Mouse (Mus musculus) layer of hippocampus, adult 18-20 months (tissue): ENCODE data around the gene Kbtbd4. TPM values are rescaled to one million over a fixed set of nuclear protein-coding genes. Genes with fewer than 3 reads are reported as not detected.
"Not testable (repeated sequence)": the region's sequence is repeated elsewhere in the genome, so short reads cannot be mapped to it uniquely, and the experiment has no call there.

Source experiments
- DNase-seq, 2 experiments: peaks; one replicate each; pipeline ENCODE4 v3.0.0; 2022; ENCODE audit warnings: low spot score in 2 of 2
- long read RNA-seq: library from polyadenylated mRNA; stranded (forward); transcript quantifications from one replicate; pipeline ENCODE4 v2.0.0, GENCODE M21; 2021
- total RNA-seq, 2 experiments: library from RNA; stranded (reverse); gene quantifications; 2 replicates each; pipeline ENCODE4 v1.2.3; 2021

Gene Kbtbd4
- total RNA-seq = 10 to 100 TPM; 37.1 to 37.9 TPM
- long read RNA-seq, transcript Kbtbd4-202 (4 exons, 2,343 nt) = minor isoform, 9 of 45 reads
- long read RNA-seq, transcript Kbtbd4-201 (4 exons, 2,437 nt) = major isoform, 32 of 45 reads
- long read RNA-seq, partial matches to known transcripts = 2 of 45 reads
- long read RNA-seq, other reads (novel, unspliced or antisense) = 2 of 45 reads

DNA sequence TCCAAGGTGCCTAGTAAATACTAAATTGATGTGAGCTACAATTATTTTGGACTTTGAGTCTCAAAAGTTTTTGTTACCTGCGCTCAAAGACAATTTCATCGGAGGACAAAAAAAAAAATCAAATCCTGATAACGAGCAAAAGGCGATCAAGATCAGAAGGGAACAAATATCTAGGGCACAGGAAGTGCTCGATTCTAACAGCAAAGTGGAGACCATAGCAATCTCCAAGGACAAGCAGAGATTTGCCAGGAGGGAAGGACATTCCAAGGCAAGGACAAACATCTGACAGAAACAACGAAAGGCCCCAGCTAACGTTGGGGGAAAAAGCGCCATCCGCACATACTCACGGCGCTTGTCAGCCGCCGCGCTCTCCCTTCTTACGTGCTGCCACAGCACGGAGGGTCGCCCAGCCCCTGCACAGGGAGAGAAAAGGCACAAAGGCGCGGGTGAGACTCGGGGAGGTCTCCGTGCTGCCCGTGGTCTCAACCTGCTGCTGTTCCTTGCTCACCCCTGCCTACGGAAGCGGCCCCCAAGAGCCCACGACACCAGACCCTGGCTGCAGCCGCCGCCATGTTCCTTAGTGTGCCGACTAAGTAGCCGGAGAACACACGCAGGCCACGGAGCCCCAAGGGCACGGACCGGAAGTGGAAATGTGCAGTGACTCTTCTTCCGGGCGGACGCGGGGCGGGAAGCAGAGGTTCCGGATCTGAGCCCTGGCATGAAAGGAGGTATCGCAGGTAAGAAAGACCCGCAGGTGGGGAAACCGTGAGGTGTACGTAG, at the start of gene Kbtbd4, which contains the start of gene Ndufs3:
Gene Kbtbd4, plus strand, starts transcription at position 665 of the 780 bp plus-strand sequence.
Gene Ndufs3, minus strand, starts transcription at position 752 of the 780 bp plus-strand sequence.
- peak; percentile 80 to 89 for DNase-seq

DNA sequence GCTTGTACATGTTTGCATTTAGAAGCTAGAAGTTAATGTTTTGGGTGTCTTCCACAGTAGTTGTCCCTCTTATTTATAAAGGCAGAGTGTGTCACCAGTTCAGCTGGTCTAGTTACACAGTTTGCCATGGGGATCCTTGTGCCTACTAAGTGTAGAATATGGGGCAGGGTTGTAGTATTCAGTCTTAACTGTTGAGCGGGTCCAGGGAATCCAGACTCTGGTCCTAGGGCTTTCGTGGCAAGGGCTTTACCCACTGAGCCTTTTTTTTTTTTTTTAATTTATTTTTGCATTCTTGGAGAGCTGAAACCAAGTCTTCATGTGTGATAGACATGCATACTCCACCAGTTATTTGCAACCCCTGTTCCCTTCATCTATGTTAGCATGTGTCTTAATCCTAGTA, 43.1 kb upstream of the Kbtbd4 start:
- no peak for DNase-seq

DNA sequence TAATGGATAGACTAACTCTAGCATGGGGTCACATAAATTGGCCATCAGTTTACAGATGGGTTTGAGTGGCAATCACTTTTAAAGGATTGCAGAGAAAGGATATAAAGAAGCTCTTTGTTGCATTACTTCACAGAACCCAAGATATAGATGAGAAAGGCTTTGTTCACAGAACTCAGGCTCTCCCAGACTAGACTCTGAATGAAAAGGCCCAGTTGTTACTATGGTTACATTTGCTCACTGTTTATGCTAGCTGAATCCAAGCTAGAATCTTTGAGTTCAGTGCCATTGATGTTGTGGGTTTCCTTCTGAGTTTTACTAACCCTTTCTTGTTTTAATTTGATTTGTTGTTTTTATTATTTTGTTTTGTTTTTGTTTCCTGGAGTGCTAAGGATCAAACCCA, 40.4 kb upstream of the Kbtbd4 start:
- DNase-seq = no peak

DNA sequence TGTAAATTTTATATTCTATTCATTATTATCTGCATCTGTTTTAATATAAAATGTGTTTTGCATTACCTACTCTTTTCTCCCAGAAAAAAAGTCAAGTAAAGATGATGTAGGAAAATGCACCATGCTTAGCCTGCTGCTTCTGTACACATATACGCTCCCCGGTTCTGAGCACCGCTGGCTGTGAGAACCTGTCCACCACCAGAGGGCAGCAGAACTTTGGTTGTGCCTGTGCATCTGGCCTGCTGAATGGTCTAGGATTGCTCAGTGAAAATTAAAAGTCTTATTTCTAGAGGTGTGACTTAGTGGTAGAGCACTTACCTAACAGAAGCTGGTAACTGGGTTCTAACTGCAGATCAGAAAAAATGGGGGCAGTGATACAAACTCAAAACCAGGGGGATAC, 38.0 kb upstream of the Kbtbd4 start:
- peak; percentile 81 to 93 for DNase-seq

DNA sequence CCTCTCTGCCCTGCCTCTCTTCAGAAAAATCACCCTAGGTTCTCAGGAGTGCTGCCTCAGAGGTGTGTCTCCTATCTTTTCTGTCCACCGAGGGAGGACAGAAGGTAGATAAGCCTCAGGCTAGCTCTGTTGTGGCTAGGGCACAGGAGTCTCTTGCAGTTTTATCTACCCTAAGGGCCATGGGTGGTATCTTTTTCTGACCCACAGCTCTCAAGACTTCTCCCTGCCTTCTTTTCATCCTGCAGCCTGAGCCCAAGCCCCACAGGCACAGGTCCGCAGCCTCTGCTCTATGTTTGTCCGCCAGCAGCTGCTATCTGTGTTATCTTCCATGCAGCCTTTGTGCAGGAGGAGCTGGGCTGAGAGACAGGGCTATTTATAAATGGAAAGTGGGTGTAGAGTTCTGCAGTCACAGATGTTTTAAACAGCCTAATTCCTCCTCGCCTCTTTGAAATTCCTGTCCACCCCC, 34.4 kb upstream of the Kbtbd4 start:
- DNase-seq = peak; percentile 58 to 72

DNA sequence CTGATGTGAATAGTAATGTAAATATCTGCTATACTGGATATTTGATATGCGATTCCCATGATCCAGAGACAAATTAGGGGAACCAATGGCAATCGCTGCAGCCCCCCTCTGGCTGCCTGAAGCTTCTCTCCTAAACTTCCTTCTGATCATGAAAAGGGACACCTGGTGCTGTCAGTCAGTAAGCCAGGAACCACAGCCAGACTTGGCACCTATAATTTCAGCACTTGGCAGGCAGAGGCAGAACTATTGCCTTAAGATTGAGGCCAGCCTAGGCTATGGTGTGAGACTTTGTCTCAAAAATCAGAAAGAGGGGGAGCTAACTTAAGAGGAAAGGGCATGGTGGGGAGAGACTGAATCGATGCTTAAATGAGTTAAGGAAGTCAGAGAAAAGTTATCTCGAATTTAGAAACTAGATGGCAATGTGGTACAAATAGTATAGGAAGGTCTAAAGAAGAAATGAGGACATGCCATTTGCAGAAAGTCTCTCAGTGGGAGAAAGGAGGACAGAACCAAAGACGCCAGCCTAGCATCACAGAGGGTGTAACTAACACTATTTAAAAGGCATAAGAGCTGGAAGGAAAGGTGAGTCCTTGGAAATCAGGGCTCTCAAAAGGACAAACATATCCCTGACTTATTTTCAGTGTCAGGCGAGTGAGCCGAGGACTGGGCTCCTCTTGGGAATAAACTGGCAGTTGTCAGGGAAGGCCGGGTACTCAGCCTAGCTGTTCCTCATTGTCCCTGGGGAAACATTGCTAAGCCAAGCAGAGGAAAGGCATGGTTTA, 33.2 kb upstream of the Kbtbd4 start:
- DNase-seq = no peak

DNA sequence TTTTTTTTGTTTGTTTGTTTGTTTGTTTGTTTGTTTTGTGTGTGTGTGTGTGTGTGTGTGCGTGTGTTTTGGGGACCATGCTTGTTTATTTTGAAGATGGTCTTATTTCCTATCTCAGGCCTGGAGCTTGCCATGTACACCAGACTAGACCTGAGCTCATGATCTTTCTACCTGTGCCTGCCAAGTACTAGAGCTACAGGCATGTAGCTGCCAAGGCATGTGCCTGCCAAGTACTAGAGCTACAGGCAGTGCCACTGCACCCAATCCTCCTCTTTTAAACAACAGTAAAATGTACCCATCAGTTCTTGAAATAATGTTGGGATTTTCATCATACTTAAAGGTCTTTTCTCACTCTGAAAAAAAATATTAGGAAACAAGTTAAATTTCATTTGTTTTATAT, 30.5 kb upstream of the Kbtbd4 start:
- DNase-seq = no peak

DNA sequence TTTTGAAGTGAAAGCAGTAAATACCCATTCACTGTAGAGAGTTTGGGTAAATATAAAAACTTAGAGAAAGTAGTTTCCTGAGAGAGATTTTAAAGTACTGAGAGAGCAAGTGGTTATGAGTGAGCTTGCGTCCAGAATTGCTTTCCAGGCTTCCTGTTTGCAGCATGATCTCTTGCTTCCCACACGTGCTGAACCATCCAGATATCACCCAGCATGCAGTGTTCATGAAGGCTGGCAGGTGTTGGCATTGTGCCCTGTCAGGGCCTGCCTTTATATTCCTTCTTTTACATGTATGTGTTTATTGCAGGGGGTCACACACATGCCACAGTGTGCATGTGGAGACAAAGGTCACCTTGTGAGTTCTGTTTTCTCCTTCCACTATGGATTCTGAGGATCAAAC, 29.3 kb upstream of the Kbtbd4 start:
- no peak for DNase-seq

DNA sequence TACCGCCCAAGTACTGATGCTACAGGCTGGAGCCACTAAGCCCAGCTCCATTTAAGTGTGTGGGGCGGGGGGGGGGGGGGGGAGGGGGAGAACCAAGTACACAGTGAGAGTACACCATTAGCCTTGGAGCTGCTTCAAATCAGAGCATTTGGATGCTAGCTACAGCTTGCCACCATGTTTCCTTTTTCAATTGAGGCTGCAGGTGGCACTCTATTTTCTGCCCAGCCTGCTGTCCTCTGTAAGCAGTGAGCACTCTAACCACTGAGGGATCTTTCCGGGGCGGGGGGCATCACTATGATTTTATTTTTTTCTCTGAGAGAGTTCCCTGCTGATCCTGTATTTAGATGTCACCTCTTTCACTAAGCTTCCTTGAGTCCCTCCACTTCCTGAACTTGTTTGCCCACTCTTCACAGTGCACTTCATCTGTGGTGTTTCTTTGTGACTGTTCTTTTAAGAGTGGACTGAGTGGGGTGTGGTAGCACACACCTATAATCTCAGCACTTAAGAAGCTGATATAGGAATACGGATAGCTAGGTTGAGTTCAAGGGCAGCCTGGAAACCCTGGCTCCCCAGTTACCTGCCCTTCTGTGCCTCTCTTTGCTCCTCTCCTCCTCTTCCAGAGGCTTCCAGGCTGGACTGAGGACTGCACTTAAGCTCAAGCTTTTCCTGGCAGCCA, 26.8 kb upstream of the Kbtbd4 start:
- DNase-seq = peak in 1 of 2 experiments; percentile 63

DNA sequence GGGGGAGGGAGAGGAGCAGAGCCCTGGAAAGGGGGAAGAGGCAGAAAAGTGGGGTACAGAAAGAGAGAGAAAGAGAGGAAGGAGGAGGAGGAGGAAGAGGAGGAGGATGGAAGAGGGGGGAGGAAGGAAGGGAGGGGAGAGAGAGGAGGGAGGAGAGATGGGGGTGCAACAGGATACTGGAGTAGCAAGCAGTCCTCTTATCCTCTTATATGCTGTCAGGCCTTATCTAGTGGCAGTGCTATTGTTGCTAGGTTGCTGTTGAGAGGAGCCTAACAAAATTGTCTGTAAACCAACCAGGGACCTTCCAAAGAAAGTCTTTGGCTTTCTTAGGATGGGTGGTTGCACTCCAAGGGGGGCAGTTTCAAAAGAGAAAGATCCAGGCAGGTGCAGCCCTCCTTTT, 25.1 kb upstream of the Kbtbd4 start:
- no peak for DNase-seq

DNA sequence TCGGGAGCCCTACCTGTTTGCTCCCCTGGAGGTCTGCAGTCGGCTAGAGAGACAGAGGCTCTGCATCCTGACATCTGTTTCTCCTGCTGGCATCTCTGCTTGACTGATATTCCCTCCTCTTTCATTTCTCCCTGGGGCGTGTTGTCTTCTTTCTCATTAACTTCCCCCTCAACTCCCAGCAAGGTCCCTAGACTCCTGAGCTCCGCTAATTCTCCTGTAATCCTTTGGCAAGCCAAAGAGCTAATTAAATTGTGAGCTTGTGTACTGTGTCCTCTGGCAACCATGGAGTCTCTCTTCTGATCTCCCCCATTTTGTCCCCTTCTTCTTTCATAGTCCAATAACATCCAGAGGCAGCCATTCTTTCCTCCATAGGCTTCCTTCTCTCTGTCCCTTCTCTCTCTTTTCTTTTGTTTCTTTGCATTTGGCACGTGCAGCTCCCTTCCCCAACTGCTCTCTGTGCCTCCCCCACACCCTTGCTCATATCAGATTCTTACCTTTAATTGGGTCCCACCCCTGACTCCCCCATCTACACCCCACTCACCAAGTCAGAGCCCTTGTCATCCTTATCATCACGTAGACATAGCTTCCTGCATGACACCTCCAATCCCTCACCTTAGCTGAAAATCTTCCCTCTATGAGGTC, 24.3 kb upstream of the Kbtbd4 start:
- DNase-seq = no peak

DNA sequence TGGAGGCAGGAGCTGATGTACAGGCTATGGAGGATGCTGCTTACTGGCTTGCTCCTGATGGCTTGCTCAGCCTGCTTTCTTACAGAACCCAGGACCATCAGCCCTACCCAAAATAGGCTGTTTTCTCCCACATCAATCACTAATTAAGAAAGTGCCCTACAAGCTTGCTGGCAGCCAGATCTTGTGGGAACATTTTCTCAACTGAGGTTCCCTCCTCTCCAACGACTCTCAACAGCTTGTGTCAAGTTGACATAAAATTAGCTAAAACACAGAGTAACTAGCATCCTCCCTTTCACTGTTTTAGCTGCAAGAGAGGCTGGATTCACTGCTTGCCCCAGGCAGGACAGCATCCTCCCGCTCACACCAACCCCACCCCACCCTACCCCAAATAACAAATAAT, 22.7 kb upstream of the Kbtbd4 start:
- DNase-seq = no peak

DNA sequence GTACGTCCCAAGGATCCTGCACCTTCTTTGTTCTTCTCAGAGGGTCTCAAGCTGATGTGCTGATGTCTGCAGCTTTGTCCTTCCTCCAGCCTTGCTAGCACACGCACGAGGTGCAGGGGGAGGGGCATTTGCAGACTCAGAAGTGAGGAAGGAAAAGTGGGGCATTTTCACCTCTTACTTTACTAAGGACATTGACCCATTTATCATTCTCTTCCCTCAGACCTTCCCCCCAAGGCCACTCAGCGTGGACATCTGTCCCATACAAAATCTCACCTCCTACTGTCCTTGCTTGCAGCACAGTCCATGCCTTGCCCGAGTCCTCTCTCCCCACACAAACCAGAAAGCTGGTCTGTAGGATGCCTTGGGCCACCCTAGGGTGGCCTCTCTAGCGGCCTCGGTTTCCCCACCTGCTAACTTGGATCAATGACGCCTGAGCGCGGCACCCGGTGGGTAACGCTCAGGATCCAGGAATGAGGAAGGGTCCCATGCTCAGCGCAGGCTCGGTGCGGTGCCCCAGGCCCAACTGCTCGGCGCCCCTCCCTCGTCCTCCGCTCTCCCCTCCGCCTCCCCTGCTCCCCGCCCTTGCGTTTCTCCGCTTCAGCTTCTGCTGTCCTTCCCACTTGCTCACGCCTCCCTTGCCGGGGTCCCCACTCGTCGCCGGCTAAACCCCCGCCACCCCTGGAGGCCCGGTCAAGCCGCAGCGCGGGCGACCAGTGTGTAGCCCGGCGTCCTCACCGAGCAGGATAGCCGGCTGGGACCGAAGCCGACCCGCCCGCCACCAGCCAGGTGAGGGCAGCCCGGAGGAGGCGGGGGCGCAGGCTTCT, 19.1 kb upstream of the Kbtbd4 start, which contains the start of gene C1qtnf4:
Gene C1qtnf4, plus strand, starts transcription at position 643 of the 824 bp plus-strand sequence.
- DNase-seq = peak; percentile 35 to 44

DNA sequence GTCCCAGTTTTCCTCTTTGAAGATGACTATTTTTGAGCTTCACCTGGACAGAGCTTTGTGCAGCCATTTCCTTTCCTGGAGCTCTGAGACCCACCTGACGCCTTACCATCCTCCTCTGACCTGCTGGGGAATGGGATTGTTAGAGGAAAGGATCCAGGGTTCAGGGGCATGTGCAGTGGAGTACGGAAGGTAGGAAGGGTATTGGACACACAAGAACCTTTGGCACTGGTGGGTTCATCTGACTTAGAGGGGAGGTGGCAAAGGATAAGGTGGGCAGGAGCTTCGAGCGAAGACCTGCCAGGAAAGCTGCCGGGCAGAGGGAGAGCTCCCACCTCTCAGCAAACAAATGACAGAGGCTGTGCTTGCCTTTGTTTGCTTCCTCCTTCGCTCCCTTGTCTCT, 18.1 kb upstream of the Kbtbd4 start:
- DNase-seq = no peak

DNA sequence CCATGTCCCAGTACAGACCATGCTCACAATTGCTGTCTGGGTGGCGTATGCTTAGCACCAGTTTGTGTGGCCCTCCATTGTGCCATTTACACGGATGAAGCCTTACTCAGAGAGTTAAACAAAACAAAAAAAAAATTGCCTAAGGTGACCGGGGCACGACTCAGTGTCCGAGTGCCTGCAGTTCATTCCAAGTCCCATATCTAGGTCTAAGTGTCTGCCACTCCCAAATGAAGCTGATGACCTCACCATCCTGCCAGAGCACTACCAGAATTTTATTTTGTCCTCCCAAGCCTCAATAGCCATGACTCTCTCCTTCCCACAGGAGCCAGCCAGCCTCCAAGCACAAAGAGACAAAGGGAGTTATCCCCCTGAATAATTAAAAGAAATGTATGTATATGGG, 16.9 kb upstream of the Kbtbd4 start:
- DNase-seq = no peak

DNA sequence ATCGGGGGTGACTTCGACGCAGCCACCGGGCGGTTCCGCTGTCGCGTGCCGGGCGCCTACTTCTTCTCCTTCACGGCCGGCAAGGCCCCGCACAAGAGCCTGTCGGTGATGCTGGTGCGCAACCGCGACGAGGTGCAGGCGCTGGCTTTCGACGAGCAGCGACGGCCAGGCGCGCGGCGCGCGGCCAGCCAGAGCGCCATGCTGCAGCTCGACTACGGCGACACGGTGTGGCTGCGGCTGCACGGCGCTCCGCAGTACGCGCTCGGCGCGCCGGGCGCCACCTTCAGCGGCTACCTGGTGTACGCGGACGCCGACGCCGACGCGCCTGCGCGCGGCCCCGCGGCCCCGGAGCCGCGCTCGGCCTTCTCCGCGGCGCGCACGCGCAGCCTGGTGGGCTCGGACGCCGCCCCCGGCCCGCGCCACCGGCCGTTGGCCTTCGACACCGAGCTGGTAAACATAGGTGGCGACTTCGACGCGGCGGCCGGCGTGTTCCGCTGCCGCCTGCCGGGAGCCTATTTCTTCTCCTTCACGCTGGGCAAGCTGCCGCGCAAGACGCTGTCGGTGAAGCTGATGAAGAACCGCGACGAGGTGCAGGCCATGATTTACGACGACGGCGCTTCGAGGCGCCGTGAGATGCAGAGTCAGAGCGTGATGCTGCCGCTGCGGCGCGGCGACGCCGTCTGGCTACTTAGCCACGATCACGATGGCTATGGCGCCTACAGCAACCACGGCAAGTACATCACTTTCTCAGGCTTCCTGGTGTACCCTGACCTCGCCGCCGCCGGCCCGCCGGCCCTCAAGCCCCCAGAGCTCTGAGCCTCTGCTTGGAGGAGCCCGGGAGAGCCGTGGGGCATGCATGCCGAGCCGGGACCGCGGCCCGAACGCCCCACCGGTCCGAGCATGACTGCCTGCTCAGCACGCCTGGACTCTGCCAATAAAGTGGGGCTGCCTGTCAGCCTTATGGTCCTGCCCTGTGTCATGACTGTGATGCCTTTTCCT, 14.7 kb upstream of the Kbtbd4 start:
- no peak for DNase-seq

DNA sequence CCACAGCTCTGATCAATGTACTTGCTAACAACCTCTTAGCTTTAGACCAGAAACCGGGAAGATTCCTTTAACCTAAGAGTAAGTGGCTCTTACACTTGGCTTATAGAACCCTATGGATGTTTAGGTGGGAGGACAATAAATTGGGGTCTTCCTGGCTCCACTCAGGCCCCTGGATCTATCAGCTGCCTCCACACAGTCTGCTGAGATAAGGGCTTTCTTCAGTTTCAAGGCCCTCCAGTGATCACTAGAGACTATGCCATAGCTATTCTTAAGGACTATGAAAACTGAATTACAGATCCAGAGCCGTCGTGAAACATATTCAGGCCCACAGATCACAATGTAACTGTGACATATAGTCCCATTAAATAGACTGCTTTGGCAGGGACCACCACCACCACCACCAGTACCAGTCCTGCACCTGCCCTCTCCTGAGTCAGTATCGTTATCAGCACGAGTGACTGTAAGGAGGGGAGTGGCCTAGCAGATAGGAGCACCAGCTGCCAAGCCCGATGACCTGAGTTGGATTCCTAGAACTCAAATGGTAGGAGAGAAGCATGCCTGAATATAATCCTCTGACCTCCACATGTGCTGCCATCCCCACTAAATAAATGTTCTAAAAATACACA, 10.8 kb upstream of the Kbtbd4 start:
- DNase-seq = no peak

DNA sequence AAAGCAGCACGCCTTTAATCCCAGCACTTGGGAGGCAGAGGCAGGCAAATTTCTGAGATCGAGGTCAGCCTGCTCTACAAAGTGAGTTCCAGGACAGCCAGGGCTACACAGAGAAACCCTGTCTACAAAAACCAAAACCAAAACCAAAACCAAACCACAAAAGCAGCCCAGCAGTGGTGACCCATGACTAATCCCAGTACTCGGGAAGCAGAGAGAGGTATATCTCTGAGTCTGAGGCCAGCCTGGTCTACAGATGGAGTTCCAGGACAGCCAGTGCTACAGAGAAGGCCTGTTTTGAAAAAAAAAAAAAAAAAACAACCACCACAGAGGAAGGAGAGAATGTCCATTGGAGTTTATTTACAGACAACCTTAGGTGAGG, 10.3 kb upstream of the Kbtbd4 start:
- DNase-seq = not testable (repeated sequence)
